Comparison of ENCODE assay signal across 21 mouse cellular contexts in the genomic region with DNA sequence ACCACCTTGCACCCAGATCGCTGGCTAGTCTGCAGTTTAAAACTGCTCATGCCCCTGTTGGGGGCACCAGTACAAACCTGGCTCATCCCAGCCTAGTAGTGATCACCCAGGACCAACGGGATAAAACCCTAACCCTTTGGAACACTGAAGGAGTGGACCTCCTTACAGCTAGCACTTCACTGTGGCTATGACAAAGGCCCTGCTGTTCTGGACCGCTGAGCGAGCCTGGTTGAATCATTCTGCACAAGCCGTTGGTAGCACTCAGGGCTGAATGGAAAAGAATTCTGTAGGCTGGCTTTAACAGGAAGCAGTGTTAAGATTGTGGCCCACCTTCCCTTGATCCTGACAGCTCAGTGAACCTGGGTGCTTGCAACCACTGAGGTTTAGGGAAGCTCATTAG.
DNase-seq lines count a peak whose midpoint lies in the region; ATAC-seq lines count a peak whose summit lies in the region.
"Had no signal": no experiment of that assay in that cellular context is flagged by ENCODE, and none has a peak within 500 bp of the region (broad histone marks: within the 10 kb centered on the region; RNA-seq: fewer than 3 reads in every experiment).

No protein-coding gene starts in this region.

- no peaks in the 10 kb centered on the region for H3K9me3 ChIP-seq in hindbrain, embryonic 12.5 days (replicated peaks)
- no peaks in the 10 kb centered on the region for H3K9me3 ChIP-seq in hindbrain, embryonic 14.5 days (ENCODE audit: control insufficient read depth, low read length)
- no peaks in the 10 kb centered on the region for H3K9me3 ChIP-seq in lung, embryonic 15.5 days
- no peaks in the 10 kb centered on the region for H3K9me3 ChIP-seq in embryonic facial prominence, embryonic 10.5 days
- H3K9me3 ChIP-seq: G1E; midbrain, embryonic 12.5 days; neural tube, embryonic 13.5 days had no signal

- no peak overlapping the region for H3K27ac ChIP-seq in hindbrain, embryonic 12.5 days
- H3K27ac ChIP-seq in hindbrain, embryonic 14.5 days, result no peak overlapping the region
- H3K27ac ChIP-seq in lung, embryonic 15.5 days, result peak overlapping the region; percentile 61; the same call in 1 of the 2 replicates
- H3K27ac ChIP-seq in embryonic facial prominence, embryonic 10.5 days (replicated peaks), result no peak overlapping the region
- H3K27ac ChIP-seq: kidney, postnatal 0 days; midbrain, embryonic 12.5 days; neural tube, embryonic 13.5 days; stomach, postnatal 0 days had no signal

- no peaks in the 10 kb centered on the region for H3K27me3 ChIP-seq in hindbrain, embryonic 12.5 days
- H3K27me3 ChIP-seq in hindbrain, embryonic 14.5 days (ENCODE audit: control insufficient read depth, insufficient read depth, low read length), result no peaks in the 10 kb centered on the region
- no peaks in the 10 kb centered on the region for H3K27me3 ChIP-seq in lung, embryonic 15.5 days
- H3K27me3 ChIP-seq in embryonic facial prominence, embryonic 10.5 days (replicated peaks; ENCODE audit: low read depth, poor library complexity, severe bottlenecking), result no peaks in the 10 kb centered on the region
- H3K27me3 ChIP-seq: CH12.LX; midbrain, embryonic 12.5 days; neural tube, embryonic 13.5 days had no signal

- H3K4me3 ChIP-seq in hindbrain, embryonic 12.5 days, result no peak overlapping the region
- no peak overlapping the region for H3K4me3 ChIP-seq in hindbrain, embryonic 14.5 days (replicated peaks; ENCODE audit: low read length)
- H3K4me3 ChIP-seq in lung, embryonic 15.5 days, result no peak overlapping the region
- H3K4me3 ChIP-seq in embryonic facial prominence, embryonic 10.5 days, result no peak overlapping the region
- H3K4me3 ChIP-seq: midbrain, embryonic 12.5 days; myocyte; neural tube, embryonic 13.5 days had no signal

- 45% methylated on average over 5 of the region's 5 CpGs for WGBS in hindbrain, embryonic 12.5 days
- 50% methylated on average over 5 of the region's 5 CpGs for WGBS in hindbrain, embryonic 14.5 days
- 56% methylated on average over 5 of the region's 5 CpGs for WGBS in lung, embryonic 15.5 days
- 48% methylated on average over 5 of the region's 5 CpGs for WGBS in embryonic facial prominence, embryonic 10.5 days

- no peak overlapping the region for H3K9ac ChIP-seq in hindbrain, embryonic 12.5 days
- no peak overlapping the region for H3K9ac ChIP-seq in hindbrain, embryonic 14.5 days
- no peak overlapping the region for H3K9ac ChIP-seq in lung, embryonic 15.5 days
- H3K9ac ChIP-seq: midbrain, embryonic 12.5 days; neural tube, embryonic 13.5 days had no signal

- DNase-seq in hindbrain, embryonic 14.5 days (ENCODE audit: low spot score), result no peak
- no peak for DNase-seq in lung, postnatal 25 days (ENCODE audit: low spot score)
- DNase-seq in retina, postnatal 1 day, result peak; percentile 12
- no peak for DNase-seq in retina, embryonic 14.5 days (ENCODE audit: low spot score)
- peak; percentile 10 for DNase-seq in embryonic facial prominence, embryonic 10.5 days (ENCODE audit: low spot score)
- DNase-seq: adrenal gland, adult 8-10 months; B cell, adult 2 months; cerebellum, adult 9-10 months; kidney, adult 11 months; thymus, adult 2 months had no signal

- ATAC-seq in hindbrain, embryonic 12.5 days (ENCODE audit: low FRiP score), result peak; percentile 29; the same call in 1 of the 2 replicates
- ATAC-seq in hindbrain, embryonic 14.5 days (ENCODE audit: low FRiP score), result no peak; the same call in 1 of the 2 replicates
- ATAC-seq in lung, embryonic 15.5 days (ENCODE audit: borderline replicate concordance, extremely low read depth, low FRiP score, low TSS enrichment), result no peak
- ATAC-seq: activated CD4-positive, CD25-positive, alpha-beta regulatory T cell, adult 4 months had no signal

- no peaks in the 10 kb centered on the region for H3K4me1 ChIP-seq in hindbrain, embryonic 12.5 days
- no peaks in the 10 kb centered on the region for H3K4me1 ChIP-seq in hindbrain, embryonic 14.5 days (replicated peaks; ENCODE audit: control insufficient read depth, insufficient read depth, low read length)
- peaks cover 10% of the 10 kb centered on the region; the same call in 1 of the 2 replicates for H3K4me1 ChIP-seq in lung, embryonic 15.5 days
- H3K4me1 ChIP-seq in embryonic facial prominence, embryonic 10.5 days, result peaks cover 6% of the 10 kb centered on the region; the same call in 1 of the 2 replicates
- H3K4me1 ChIP-seq: midbrain, embryonic 12.5 days; neural tube, embryonic 13.5 days had no signal

- H3K4me2 ChIP-seq in hindbrain, embryonic 12.5 days (replicated peaks), result no peak overlapping the region
- H3K4me2 ChIP-seq in hindbrain, embryonic 14.5 days (replicated peaks), result no peak overlapping the region
- H3K4me2 ChIP-seq in lung, embryonic 15.5 days, result no peak overlapping the region
- H3K4me2 ChIP-seq: heart, embryonic 11.5 days; midbrain, embryonic 12.5 days; neural tube, embryonic 13.5 days had no signal

- no peaks in the 10 kb centered on the region for H3K36me3 ChIP-seq in hindbrain, embryonic 12.5 days
- H3K36me3 ChIP-seq in hindbrain, embryonic 14.5 days (replicated peaks; ENCODE audit: control insufficient read depth, insufficient read depth), result no peaks in the 10 kb centered on the region
- no peaks in the 10 kb centered on the region for H3K36me3 ChIP-seq in lung, embryonic 15.5 days
- no peaks in the 10 kb centered on the region for H3K36me3 ChIP-seq in embryonic facial prominence, embryonic 10.5 days (replicated peaks)
- H3K36me3 ChIP-seq: G1E; midbrain, embryonic 12.5 days; neural tube, embryonic 13.5 days had no signal

Comparison
In these comparisons a context has a peak if more than half of its experiments do, and no peak if none do; other contexts are left out.
1. DNase-seq: peak in retina, postnatal 1 day (single experiment) and embryonic facial prominence, embryonic 10.5 days (single experiment); none in hindbrain, embryonic 14.5 days (single experiment), lung, postnatal 25 days (single experiment) and retina, embryonic 14.5 days (single experiment).